Mouse (Mus musculus) kidney, adult 18-20 months (tissue): ENCODE results near the gene Gm30191.
"Not testable (repeated sequence)": the region's sequence is repeated elsewhere in the genome, so short reads cannot be mapped to it uniquely, and the experiment has no call there.

Experiments
- DNase-seq: peaks from one replicate; pipeline ENCODE4 v3.0.0; 2021

Gm30191 gene

GRCm38 (mm10) chr4:134287575-134288025 lies 40.9 kb downstream of the Gm30191 start, which contains the start of gene Pdik1l:
Pdik1l (minus strand) TSS chr4:134287895.
- peak; percentile 80 for DNase-seq

GRCm38 (mm10) chr4:134288397-134289256 lies 41.9 kb downstream of the Gm30191 start:
- DNase-seq, result no peak

DNA sequence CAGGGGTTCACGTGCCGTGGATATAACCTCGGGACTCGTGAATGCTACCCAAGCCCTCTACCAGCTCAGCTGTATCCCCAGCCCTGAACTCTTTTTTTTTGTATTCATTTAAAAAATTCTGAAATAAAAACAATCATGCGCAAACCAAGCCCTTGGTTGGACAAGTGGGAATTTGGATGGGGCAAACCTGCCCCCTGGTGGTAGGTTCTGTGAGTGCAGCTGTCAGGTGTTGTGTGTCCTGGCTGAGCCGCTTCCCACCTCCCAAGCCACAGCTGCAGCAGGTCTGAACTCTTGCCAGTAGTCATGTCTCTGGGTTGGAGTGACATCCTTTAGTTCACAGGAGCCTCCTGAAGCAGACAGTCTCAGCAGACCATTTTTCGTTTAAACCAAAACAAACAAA lies 45.3 kb downstream of the Gm30191 start:
- DNase-seq, result peak; percentile 79

DNA sequence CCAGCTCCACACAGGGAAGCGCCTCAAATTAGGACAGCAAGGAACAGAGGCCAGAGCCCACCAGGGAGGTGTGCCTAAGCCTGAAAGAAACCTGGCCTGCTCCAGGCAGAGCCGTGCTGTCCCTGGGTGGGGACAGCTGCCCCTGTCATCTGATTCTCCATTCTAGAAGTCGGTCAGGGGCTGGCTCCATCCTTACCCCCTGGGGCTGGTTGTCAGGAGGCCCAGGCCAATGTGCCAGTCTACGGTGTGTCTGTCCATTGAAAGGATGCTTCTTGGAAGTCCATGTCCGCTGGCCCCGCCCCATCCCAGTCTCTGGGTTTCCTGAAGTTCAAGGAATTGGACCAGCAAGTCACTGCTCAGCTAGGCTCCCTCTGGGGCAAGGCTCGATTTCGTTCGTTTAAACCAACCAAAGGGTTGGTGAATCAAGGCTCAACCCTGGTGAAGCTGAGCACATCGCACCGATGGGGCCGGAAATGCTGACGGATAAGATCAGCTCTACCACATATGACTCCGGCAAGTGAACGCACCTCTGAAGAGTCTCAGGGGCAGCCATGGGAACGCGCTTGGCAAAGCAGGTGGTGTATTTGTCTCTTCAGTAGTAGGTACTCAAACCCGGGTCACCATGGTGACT lies 46.4 kb downstream of the Gm30191 start:
- DNase-seq, result no peak

- no peak for DNase-seq
Measured at GRCm38 (mm10) chr4:134293692-134294163, 47.0 kb downstream of the Gm30191 start.

DNA sequence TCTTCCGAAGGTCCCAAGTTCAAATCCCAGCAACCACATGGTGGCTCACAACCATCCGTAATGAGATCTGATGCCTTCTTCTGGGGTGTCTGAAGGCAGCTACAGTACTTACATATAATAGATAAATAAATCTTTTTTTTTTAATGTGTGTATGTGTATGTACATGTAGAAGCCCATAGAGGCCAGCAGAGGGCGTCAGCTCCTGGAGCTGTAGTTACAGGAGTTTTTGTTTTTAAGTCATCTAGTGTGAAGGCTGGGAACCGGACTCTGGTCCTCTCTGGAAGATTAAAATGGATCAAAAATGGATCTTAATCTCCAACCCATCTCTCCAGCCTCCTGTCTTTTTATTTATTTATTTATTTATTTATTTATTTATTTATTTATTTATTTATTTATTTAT lies 49.4 kb downstream of the Gm30191 start:
- DNase-seq, result not testable (repeated sequence)

DNA sequence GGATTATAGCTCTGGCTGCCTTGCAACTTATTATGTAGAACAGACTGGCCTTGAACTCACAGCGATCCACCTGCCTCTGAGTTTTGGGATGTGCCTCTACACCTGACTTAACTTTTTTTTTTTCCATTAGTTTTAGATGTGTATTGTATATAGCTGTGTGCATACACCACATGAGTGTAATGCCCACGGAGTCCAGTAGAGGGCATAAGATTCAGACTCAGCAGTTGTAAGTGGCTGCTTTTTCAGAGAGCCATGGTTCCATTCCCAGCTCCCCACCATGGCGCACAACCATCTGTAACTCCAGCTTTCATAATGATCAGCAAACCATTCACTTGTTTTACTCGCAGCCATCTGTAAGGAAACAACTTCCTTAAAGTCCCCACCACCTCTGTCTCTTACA lies 49.8 kb downstream of the Gm30191 start:
- no peak for DNase-seq

DNA sequence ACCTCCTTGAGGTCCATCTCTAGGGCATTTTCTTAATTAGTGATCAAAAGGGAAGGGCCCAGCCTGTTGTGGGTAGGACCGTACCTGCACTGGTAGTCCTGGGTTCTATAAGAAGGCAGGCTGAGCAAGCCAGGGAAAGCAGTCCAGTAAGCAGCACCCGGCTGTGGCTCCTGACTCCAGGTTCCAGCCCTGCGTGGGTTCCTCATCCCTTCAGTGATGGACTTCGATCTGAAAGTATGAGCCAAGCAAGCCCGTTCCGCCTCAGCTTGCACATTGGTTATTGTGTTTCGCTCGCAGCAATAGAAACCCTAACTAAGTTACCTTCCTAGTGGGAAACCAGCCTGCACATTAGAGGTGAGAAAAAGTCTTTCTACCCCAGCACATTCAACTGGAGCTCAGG lies 50.6 kb downstream of the Gm30191 start:
- DNase-seq, result peak; percentile 17

GRCm38 (mm10) chr4:134298626-134299497 lies 52.1 kb downstream of the Gm30191 start:
- DNase-seq, result no peak

DNA sequence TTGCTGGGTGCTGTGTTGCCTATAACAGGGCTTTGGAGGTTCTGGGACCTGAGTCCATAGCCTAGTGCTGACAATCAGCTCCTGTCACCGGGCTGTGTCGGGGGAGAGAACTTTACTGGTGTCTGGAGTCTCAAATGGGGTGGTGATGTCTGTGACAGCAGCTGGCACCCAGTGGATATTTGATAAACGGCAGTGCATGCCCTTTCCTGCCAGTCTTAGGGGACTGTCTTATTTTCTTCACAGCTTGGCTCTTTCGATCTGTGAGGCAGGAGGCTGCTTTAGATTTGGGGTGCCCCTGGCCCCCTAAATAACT lies 52.7 kb downstream of the Gm30191 start:
- no peak for DNase-seq
